Comparison of ENCODE assay signal across 23 mouse cellular contexts in genomic region chr3:52801446-52801845, GRCm38 (mm10).
"Had no signal": no experiment of that assay in that cellular context is flagged by ENCODE, and none has a peak within 500 bp of the region (broad histone marks: within the 10 kb centered on the region; RNA-seq: fewer than 3 reads in every experiment).

No protein-coding gene starts in this region.

- ATAC-seq: hindbrain, embryonic 16.5 days; intestine, embryonic 15.5 days; intestine, postnatal 0 days had no signal

- H3K4me3 ChIP-seq: gastrocnemius, adult 2 months; heart, embryonic 12.5 days; hindbrain, embryonic 10.5 days; hindbrain, embryonic 12.5 days; intestine, embryonic 15.5 days; layer of hippocampus, adult 2 months; left cerebral cortex, adult 2 months; limb, embryonic 10.5 days; limb, embryonic 12.5 days had no signal

- H3K36me3 ChIP-seq: heart, embryonic 12.5 days; hindbrain, embryonic 10.5 days; hindbrain, embryonic 12.5 days; intestine, embryonic 15.5 days; limb, embryonic 10.5 days; limb, embryonic 12.5 days had no signal

- H3K27me3 ChIP-seq: heart, embryonic 12.5 days; hindbrain, embryonic 12.5 days; intestine, embryonic 15.5 days; limb, embryonic 12.5 days had no signal

- DNase-seq: gastrocnemius, adult 2 months; gastrocnemius, postnatal 10 days; gastrocnemius, postnatal 25 days; heart, adult 18-20 months; heart, postnatal 10 days; heart, postnatal 4 days; kidney, adult 18-20 months; kidney, adult 8-10 months; kidney, postnatal 10 days; kidney, postnatal 25 days; kidney, postnatal 4 days; liver had no signal

- H3K27ac ChIP-seq: gastrocnemius, adult 2 months; hindbrain, embryonic 10.5 days; hindbrain, embryonic 12.5 days; hindbrain, embryonic 14.5 days; intestine, embryonic 15.5 days; layer of hippocampus, adult 2 months; left cerebral cortex, adult 2 months; limb, embryonic 10.5 days; limb, embryonic 12.5 days had no signal

- H3K4me1 ChIP-seq: hindbrain, embryonic 10.5 days; hindbrain, embryonic 12.5 days; intestine, embryonic 15.5 days had no signal
